Mouse (Mus musculus) bone marrow macrophage, adult 2 months (primary cell): ENCODE results near the gene Gm47985.

Experiments used
- CTCF ChIP-seq: IDR thresholded peaks from 2 replicates; pipeline ENCODE4 v1.5.1; 2012; ENCODE audit warnings: low read depth, mild to moderate bottlenecking, low read length, moderate library complexity
- POLR2A ChIP-seq: IDR thresholded peaks from 2 replicates; pipeline ENCODE4 v1.6.1; 2012; ENCODE audit warnings: mild to moderate bottlenecking, low read depth, low read length, borderline replicate concordance

GRCm38 (mm10) chr1:151180167-151180566, 2.2 kb upstream of the Gm47985 start:
- no peak for TF ChIP-seq CTCF
- TF ChIP-seq POLR2A = no peak
